Mouse (Mus musculus) intestine, embryonic 16.5 days (tissue): ENCODE measurements around the gene Glt1d1. TPM values are rescaled to one million over a fixed set of nuclear protein-coding genes. Genes with fewer than 3 reads are reported as not detected.
"Not testable (repeated sequence)": the region's sequence is repeated elsewhere in the genome, so short reads cannot be mapped to it uniquely, and the experiment has no call there.

Experiments
- ATAC-seq: fragments of 200-750 bp; cut with Nextera tagmentation; 2 replicates; pipeline ENCODE4 v1.8.0; 2017; ENCODE audit warnings: moderate TSS enrichment, moderate library complexity
- H3K27ac ChIP-seq: fragments of 300-500 bp; sonication (generic); 2 replicates; pipeline ENCODE4 v1.5.1; 2014; ENCODE audit warnings: mild to moderate bottlenecking, low read length
- H3K27me3 ChIP-seq: fragments of 300-500 bp; sonication (generic); replicated peaks from 2 replicates; pipeline ENCODE4 v1.6.1; 2014; ENCODE audit warnings: low read length, control low read depth, mixed read lengths; ENCODE audit not compliant: control insufficient read depth, insufficient read depth
- H3K36me3 ChIP-seq: fragments of 300-500 bp; sonication (generic); 2 replicates; pipeline ENCODE4 v1.6.1; 2014; ENCODE audit warnings: low read length, control low read depth; ENCODE audit not compliant: control insufficient read depth, insufficient read depth
- H3K4me1 ChIP-seq: fragments of 300-500 bp; sonication (generic); 2 replicates; pipeline ENCODE4 v1.6.1; 2014; ENCODE audit warnings: low read length, control low read depth, mixed read lengths; ENCODE audit not compliant: control insufficient read depth, insufficient read depth
- H3K4me2 ChIP-seq: fragments of 300-500 bp; sonication (generic); 2 replicates; pipeline ENCODE4 v1.6.1; 2014; ENCODE audit warnings: low read depth, low read length, control low read depth
- H3K4me3 ChIP-seq: fragments of 300-500 bp; sonication (generic); 2 replicates; pipeline ENCODE4 v1.5.1; 2014; ENCODE audit warnings: mild to moderate bottlenecking, low read length
- H3K9ac ChIP-seq: fragments of 300-500 bp; sonication (generic); 2 replicates; pipeline ENCODE4 v1.6.1; 2014; ENCODE audit warnings: low read depth, low read length
- H3K9me3 ChIP-seq: fragments of 300-500 bp; sonication (generic); 2 replicates; pipeline ENCODE4 v1.6.1; 2016; ENCODE audit warnings: low read length, control low read depth; ENCODE audit not compliant: control insufficient read depth
- WGBS: fragments of 180-500 bp; shearing (Covaris S2); extraction: QIAGEN DNeasy Blood & Tissue Kit; methylation state at CpG from one replicate; pipeline ENCODE4 v1.1.7; 2014; 5-methylcytosine and 5-hydroxymethylcytosine counted together
- polyA plus RNA-seq: library from polyadenylated mRNA; unstranded; fragments of >200 nt; fragmentation: Nextera tagmentation; extraction: Ambion mirVana; gene quantifications from 2 replicates; pipeline ENCODE4 v1.2.1, GENCODE M21; 2015

Gene Glt1d1
- polyA plus RNA-seq, 1 experiment from 2014 or later, result 0.13 TPM

- ATAC-seq, result no peak
- H3K9ac ChIP-seq, result no peak overlapping the region
- no peak overlapping the region for H3K4me3 ChIP-seq
- WGBS, result 70% methylated on average over 9 of the region's 9 CpGs
- H3K27me3 ChIP-seq, result no peaks in the 10 kb centered on the region
- H3K27ac ChIP-seq, result no peak overlapping the region
- H3K4me1 ChIP-seq, result no peaks in the 10 kb centered on the region
- no peaks in the 10 kb centered on the region for H3K9me3 ChIP-seq
- H3K4me2 ChIP-seq, result no peak overlapping the region
- no peaks in the 10 kb centered on the region for H3K36me3 ChIP-seq
Observed at GRCm38 (mm10) chr5:127703609-127704180, 71.6 kb downstream of the Glt1d1 start.

GRCm38 (mm10) chr5:127705225-127705624, 73.2 kb downstream of the Glt1d1 start:
- Histone ChIP-seq H3K4me2 (no peak overlapping the region), H3K36me3 (no peaks in the 10 kb centered on the region)
- WGBS, result 92% methylated on average over 9 of the region's 9 CpGs

DNA sequence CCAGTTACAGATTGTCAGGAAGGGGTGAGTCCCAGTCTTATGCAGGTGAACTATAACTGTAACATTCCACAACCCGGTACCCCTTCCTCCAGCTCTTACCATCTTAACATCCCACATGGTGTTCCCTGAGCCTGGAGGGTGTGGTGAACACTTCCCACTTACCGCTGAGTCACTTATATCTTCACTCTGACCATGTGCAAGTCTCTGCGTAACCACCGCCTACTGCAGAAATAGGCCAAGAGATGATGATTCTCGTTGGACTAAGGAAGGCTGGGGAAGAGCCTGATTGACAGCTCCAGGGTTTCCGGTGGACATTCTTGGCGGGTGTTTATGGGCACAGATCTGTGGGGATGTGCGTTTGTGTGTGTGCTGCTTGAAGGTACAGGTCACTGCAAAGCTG, 73.9 kb downstream of the Glt1d1 start:
- Histone ChIP-seq H3K36me3 (no peaks in the 10 kb centered on the region), H3K9ac (no peak overlapping the region), H3K9me3 (no peaks in the 10 kb centered on the region), H3K4me3 (no peak overlapping the region), H3K27ac (no peak overlapping the region), H3K27me3 (no peaks in the 10 kb centered on the region), H3K4me2 (no peak overlapping the region), H3K4me1 (no peaks in the 10 kb centered on the region)
- 92% methylated on average over 8 of the region's 8 CpGs for WGBS
- ATAC-seq, result no peak

More at GRCm38 (mm10) chr5:127705225-127705624, 73.2 kb downstream of the Glt1d1 start:
- Histone ChIP-seq H3K27ac (no peak overlapping the region), H3K9me3 (no peaks in the 10 kb centered on the region), H3K4me1 (no peaks in the 10 kb centered on the region), H3K27me3 (no peaks in the 10 kb centered on the region), H3K9ac (no peak overlapping the region), H3K4me3 (no peak overlapping the region)
- no peak for ATAC-seq

- Histone ChIP-seq H3K9ac (no peak overlapping the region), H3K4me1 (no peaks in the 10 kb centered on the region), H3K4me3 (no peak overlapping the region), H3K27me3 (no peaks in the 10 kb centered on the region), H3K36me3 (no peaks in the 10 kb centered on the region), H3K27ac (no peak overlapping the region), H3K4me2 (no peak overlapping the region), H3K9me3 (no peaks in the 10 kb centered on the region)
- WGBS, result 71% methylated on average over 9 of the region's 9 CpGs
- no peak for ATAC-seq
Observed at GRCm38 (mm10) chr5:127708143-127708542, 76.1 kb downstream of the Glt1d1 start.

DNA sequence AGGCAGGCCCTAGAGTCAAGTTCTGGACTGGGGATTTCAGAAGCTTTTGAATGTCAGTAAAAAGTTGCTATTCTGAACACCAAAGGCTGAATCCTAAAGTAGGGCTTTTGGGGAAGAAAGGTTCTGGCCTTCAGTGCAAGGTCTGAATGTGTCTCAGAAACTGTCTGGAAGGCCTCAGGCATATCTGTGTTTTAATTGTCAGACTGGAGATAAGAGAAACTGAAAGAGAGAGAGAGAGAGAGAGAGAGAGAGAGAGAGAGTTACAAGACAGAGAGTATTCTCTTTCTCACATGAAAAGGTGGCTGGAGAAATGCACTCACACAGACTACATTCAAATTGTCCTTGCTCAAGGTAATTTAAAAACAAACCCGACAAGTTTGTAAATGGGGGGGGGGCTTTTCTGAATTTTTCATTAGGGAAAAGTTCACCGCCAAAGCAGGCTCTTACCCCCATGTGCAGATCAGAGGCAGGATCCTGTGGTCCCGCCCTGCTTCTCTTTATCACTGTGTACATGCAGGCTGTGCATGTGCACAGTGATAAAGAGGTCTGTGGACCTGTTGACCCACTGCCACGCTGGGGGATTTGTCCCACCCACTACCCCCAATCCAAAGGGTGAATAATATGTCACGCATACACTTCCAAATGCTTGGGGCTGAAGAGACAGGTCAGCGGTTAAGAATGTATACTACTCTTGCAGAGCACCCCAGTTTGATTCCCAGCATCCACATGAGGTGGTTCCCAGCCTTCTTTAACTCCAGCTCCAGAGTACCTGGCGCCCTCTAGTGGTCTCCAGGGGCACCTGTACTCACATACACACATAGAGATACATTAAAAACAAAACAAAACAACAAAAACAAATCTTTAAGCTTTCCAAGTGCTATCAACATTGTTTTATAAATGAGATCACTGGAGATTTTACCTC, 83.0 kb downstream of the Glt1d1 start:
- 65% methylated on average over 7 of the region's 7 CpGs for WGBS
- no peaks in the 10 kb centered on the region for H3K27me3 ChIP-seq
- H3K9ac ChIP-seq, result no peak overlapping the region
- no peak overlapping the region for H3K4me3 ChIP-seq
- H3K9me3 ChIP-seq, result no peaks in the 10 kb centered on the region
- no peaks in the 10 kb centered on the region for H3K4me1 ChIP-seq
- H3K27ac ChIP-seq, result no peak overlapping the region
- H3K36me3 ChIP-seq, result no peaks in the 10 kb centered on the region
- H3K4me2 ChIP-seq, result no peak overlapping the region
- ATAC-seq, result no peak

DNA sequence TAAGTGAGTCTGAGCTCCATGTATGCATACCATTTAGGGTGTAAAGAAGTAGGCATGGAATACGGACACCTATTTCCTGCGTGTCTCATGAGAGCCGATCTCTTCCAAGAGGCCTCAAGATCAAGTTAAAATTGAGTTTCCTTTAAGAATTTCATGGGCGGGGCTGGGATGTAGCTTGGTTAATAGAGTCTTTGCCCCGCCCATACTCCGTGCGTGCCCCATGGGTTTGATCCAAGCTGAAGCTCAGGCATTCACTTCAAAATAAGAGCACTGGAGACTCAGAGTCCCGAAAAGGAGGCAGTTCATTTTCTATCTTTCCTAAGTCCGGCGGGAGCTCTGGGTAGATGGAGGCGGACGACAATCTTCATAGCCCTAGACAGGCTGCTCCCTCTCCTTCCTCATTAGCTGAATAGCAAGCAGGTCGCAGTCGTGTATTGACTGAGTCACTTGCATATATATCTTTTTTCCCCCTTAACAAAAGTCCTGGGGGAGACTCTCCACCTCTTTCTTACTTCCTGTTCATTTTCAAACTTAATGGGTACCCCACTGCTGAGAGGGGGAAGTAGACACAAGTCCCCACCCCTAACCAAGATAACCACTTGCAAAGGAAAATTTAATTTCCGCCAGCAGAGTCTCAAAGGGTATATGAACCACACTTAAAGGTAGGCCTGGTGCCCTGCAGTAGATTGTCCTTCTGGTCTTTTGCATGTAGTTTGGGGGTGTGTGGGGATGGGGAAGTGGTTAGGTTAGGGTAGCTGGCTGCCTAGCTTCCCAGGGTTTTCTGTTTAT, 88.7 kb downstream of the Glt1d1 start:
- H3K27ac ChIP-seq, result no peak overlapping the region
- peak; percentile 85 for ATAC-seq
- WGBS, result 33% methylated on average over 15 of the region's 15 CpGs
- no peaks in the 10 kb centered on the region for H3K36me3 ChIP-seq
- no peaks in the 10 kb centered on the region for H3K9me3 ChIP-seq
- no peaks in the 10 kb centered on the region for H3K27me3 ChIP-seq
- H3K9ac ChIP-seq, result no peak overlapping the region
- no peak overlapping the region; the same call in 1 of the 2 replicates for H3K4me3 ChIP-seq
- no peaks in the 10 kb centered on the region for H3K4me1 ChIP-seq
- H3K4me2 ChIP-seq, result peak overlapping the region; percentile 5; the same call in 1 of the 2 replicates

DNA sequence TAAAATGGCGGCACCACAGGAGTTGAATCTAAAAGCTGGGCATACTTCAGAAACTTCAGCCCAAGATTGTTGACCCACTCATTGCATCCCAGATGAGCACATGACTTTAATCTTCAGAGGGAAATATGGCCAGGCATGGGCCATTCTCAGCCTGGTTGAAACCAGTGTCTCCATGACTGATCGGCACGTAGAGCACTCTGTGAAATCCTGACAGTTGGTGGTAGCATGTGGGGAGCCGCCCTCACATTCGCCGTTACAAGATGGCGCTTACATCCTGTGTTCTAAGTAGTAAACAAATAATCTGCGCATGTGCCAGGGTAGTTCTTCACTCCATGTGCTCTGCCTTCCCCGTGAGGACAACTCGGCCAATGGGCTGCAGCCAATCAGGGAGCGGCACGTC, 90.1 kb downstream of the Glt1d1 start:
- H3K9me3 ChIP-seq, H3K4me1 ChIP-seq, ATAC-seq, H3K4me2 ChIP-seq, H3K36me3 ChIP-seq, H3K27me3 ChIP-seq, H3K4me3 ChIP-seq, H3K9ac ChIP-seq, H3K27ac ChIP-seq: not testable (repeated sequence)
- WGBS, result 93% methylated on average over 11 of the region's 12 CpGs

GRCm38 (mm10) chr5:127730351-127730750, 98.3 kb downstream of the Glt1d1 start:
- H3K4me2 ChIP-seq, result no peak overlapping the region
- no peak overlapping the region for H3K27ac ChIP-seq
- no peaks in the 10 kb centered on the region for H3K4me1 ChIP-seq
- ATAC-seq, result no peak
- no peak overlapping the region for H3K4me3 ChIP-seq
- H3K27me3 ChIP-seq, result no peaks in the 10 kb centered on the region
- no peak overlapping the region for H3K9ac ChIP-seq
- H3K36me3 ChIP-seq, result no peaks in the 10 kb centered on the region
- H3K9me3 ChIP-seq, result no peaks in the 10 kb centered on the region
- 90% methylated on average over 2 of the region's 2 CpGs for WGBS

- H3K9me3 ChIP-seq, result no peaks in the 10 kb centered on the region
- no peak overlapping the region for H3K4me2 ChIP-seq
- no peak overlapping the region for H3K9ac ChIP-seq
- no peak for ATAC-seq
- no peaks in the 10 kb centered on the region for H3K27me3 ChIP-seq
- H3K4me3 ChIP-seq, result no peak overlapping the region
- 78% methylated on average over 16 of the region's 16 CpGs for WGBS
- no peak overlapping the region for H3K27ac ChIP-seq
- H3K36me3 ChIP-seq, result no peaks in the 10 kb centered on the region
- H3K4me1 ChIP-seq, result no peaks in the 10 kb centered on the region
Observed at GRCm38 (mm10) chr5:127741331-127741730, 109.3 kb downstream of the Glt1d1 start.
